Mouse (Mus musculus): Measurements from ENCODE around the gene Gm8082. TPM values are rescaled to one million over a fixed set of nuclear protein-coding genes. Genes with fewer than 3 reads are reported as not detected.
"Not testable (repeated sequence)": the region's sequence is repeated elsewhere in the genome, so short reads cannot be mapped to it uniquely, and the experiment has no call there.

The Gm8082 gene
- not detected in 2 replicates for polyA plus RNA-seq (2012; rRNA removed)

DNA sequence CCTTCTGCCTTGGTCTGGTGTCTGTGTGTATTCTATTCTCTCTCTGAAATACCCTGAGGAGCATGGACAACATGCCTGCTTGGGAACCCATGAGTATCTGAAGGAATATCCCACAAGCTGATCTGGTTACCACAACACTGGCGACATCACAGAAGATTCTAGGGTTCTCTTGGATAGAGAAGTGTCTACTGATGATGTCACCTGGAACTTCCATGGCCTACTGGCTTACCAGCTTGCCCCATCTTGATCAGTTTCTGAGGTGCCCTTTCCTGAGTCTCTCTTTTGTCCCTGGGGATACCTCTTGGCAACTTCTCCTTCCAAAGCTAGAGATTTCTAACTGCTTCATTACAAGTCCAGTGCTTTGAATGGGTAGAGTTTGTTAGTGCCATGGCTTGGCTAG is at the start of gene Gm8082:
TSS of gene Gm8082 (minus strand) at position 101 of the 400 bp plus-strand sequence.
- not testable (repeated sequence) for DNase-seq (ENCODE audit: low read depth)

DNA sequence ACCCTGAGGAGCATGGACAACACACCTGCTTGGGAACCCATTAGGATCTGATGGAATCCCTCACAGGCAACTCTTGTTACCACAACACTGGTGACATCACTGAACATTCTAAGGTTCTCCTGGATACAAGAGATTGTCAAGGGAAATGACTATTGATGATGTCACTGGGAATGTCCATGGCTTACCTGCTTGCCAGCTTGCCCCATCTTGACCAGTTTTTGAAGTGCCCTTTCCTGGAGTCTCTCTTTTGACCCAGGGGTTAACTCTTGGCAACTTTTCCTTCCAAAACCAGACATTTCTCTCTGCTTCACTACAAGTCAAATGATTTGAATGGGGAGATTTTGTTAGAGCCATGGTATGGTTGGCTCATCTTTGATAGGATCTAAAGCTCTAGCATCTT is 22.1 kb upstream of the Gm8082 start, which contains the start of gene Gm10376:
TSS of gene Gm10376 (minus strand) at position 101 of the 400 bp plus-strand sequence.
- DNase-seq (ENCODE audit: low read depth), result not testable (repeated sequence)

Other genes with a start within 250 kb of the Gm8082 start
- gene Gm3015, start 224.8 kb downstream of the Gm8082 start, polyA plus RNA-seq (2012; rRNA removed), result not detected in 2 replicates
- not detected in 2 replicates for gene Gm10377, start 195.6 kb downstream of the Gm8082 start, polyA plus RNA-seq (2012; rRNA removed)
- gene Gm21977, start 140.1 kb downstream of the Gm8082 start, polyA plus RNA-seq (2012; rRNA removed), result not detected in 2 replicates
- gene Gm10376, start 22.0 kb upstream of the Gm8082 start, polyA plus RNA-seq (2012; rRNA removed), result not detected in 2 replicates
- not detected in 2 replicates for gene Gm8094, start 83.0 kb upstream of the Gm8082 start, polyA plus RNA-seq (2012; rRNA removed)
- gene Gm8104, start 107.0 kb upstream of the Gm8082 start, polyA plus RNA-seq (2012; rRNA removed), result not detected in 2 replicates
- 0.04 TPM in 1 of 2 replicates, not detected in the other for gene Gm7233, start 186.2 kb upstream of the Gm8082 start, polyA plus RNA-seq (2012; rRNA removed)
- not detected in 2 replicates for gene Gm8122, start 241.7 kb upstream of the Gm8082 start, polyA plus RNA-seq (2012; rRNA removed)